Mouse (Mus musculus): ENCODE results near the gene Ccdc186. TPM values are rescaled to one million over a fixed set of nuclear protein-coding genes. Genes with fewer than 3 reads are reported as not detected.

Ccdc186 gene
- polyA plus RNA-seq, 1 experiment: 4.7 TPM

DNA sequence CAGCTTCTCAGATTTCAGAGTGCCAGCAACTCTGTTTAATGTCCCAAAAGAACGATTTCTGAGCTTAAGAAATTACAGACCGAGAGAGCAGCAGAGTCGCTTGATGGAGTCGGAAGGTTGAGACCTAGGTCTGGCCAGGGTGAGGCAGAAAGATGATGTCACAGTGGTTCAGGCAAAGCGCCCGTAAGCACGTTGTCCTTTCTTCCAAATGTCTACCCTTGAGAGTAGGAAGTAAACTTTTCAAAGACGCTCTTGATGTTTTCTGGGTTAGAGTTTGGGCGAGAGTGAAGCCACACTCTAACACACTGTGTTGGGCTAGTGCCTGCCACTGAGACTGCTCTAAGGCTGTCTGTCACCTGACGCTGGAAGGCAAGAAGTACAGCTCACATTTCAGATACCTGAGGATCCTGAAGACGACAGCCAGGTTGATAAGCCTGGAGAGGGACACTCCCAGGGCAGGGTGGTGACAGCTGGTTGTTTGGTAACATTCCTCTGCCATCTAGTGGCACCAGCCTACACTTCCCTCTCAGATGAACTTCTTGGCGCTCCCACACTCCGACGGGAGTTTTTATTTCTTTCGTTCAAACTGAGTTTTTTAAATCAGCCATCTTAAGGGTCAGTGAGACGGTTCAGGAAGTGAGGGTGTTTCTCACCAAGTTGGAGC is 45.1 kb downstream of the Ccdc186 start:
- 23% methylated on average over 16 of the region's 16 CpGs for WGBS
- Histone ChIP-seq H3K27ac (ENCODE audit: insufficient read depth, low read depth, low read length) (no peak overlapping the region), H3K4me1 (ENCODE audit: control insufficient read depth, insufficient read depth, low read length) (peaks cover 3% of the 10 kb centered on the region; the same call in 1 of the 2 replicates), H3K36me3 (ENCODE audit: control insufficient read depth, insufficient read depth, low read length) (no peaks in the 10 kb centered on the region), H3K27me3 (replicated peaks; ENCODE audit: control insufficient read depth, insufficient read depth, low read length) (no peaks in the 10 kb centered on the region), H3K4me3 (ENCODE audit: insufficient read depth, low read depth, low read length) (no peak overlapping the region)
- TF ChIP-seq POLR2A (IDR thresholded peaks at IDR 0.05; ENCODE audit: low read depth, low read length) (no peak), CTCF (conservative IDR thresholded peaks at IDR 0.05; ENCODE audit: insufficient read depth, insufficient read length, low read depth, low read length) (peak; percentile 88)
- peak; percentile 68 for DNase-seq

DNA sequence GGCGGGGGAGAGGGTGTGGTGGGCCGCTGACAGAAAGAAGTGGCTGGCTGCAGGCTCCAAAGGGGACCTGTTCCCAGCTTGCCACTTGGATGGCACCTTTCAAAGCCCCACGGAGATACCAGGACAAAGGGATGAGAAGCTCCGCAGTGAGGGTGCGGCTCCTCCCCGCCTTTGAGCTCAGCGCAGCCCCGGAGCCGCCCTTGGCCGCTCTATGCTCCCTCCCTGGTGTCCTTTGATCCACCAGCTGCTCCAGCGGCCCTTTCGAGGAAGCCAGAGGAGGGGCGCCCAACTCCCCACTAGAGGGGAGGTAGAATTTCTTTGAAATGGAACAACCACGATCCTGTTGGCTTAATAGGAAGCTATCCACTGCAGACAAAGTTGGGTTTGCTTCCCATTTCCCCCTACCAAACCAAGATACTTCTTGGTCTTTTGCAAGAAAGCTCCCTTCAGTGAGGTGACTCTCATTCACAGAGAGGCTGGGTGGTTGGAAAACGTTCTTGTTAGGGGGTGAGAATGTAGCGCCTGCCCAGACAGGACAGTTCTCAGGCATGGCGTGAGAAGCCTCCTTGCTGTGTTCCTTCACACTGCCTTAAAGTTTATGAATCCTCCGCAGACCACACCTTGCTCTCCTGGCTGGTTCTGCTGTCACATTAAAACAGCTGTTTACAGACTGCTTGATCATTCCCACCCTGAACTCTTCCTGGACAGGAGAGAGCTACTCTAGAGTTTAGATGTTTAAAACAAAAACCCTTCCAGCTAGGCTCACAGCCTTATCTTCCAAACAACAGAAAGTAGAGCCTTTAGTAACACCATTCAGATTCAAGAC is 45.9 kb downstream of the Ccdc186 start:
- Histone ChIP-seq H3K4me3 (ENCODE audit: insufficient read depth, low read depth, low read length) (no peak overlapping the region), H3K4me1 (ENCODE audit: control insufficient read depth, insufficient read depth, low read length) (peaks cover 3% of the 10 kb centered on the region; the same call in 1 of the 2 replicates), H3K27me3 (replicated peaks; ENCODE audit: control insufficient read depth, insufficient read depth, low read length) (no peaks in the 10 kb centered on the region), H3K36me3 (ENCODE audit: control insufficient read depth, insufficient read depth, low read length) (no peaks in the 10 kb centered on the region), H3K27ac (ENCODE audit: insufficient read depth, low read depth, low read length) (no peak overlapping the region)
- TF ChIP-seq CTCF (conservative IDR thresholded peaks at IDR 0.05; ENCODE audit: insufficient read depth, insufficient read length, low read depth, low read length) (no peak), POLR2A (IDR thresholded peaks at IDR 0.05; ENCODE audit: low read depth, low read length) (no peak)
- WGBS: 25% methylated on average over 18 of the region's 18 CpGs
- no peak for DNase-seq

DNA sequence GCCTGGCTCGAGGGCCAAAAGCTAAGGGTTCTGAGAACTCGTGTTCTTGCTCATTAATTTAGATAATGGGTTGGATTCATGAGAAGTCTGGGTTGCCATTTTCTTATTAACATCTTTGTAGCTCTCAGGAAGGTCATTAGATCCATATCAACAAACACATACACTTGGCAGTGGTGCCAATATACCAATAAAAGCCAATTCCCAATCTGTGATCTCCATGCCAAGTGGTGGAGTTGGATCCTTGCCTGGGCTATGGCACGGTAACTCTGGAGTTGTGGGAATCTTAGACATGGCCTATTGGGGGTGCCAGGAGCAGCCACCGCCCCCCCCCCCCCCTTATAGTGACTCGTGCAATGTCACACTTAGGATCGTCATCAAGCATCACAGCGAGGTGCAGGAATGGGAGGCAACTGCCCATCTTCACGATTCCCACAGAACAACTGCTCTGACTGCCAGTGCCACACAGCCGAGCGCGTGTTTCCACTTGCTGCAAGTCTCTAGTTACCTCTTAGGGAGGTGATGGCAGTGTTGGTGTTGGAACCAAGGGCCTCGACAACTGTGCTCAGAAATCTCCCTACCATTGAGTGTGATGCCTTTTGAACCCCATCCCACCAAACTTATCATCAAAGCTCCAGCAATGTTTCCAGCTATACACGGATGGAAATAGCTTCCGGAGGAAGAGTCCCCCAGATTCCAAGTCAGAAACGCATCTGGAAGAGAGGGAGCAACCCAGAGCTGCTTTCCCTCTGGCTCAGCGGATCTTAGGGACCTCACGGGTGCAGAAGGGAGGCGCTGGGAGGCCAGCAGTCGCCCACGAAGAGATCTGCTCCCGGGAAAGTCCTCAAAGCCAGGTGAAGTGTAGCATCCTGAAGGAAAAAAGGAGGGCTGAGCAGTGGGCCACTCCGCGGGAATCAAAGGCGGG is 46.8 kb downstream of the Ccdc186 start:
- Histone ChIP-seq H3K4me3 (ENCODE audit: insufficient read depth, low read depth, low read length) (no peak overlapping the region), H3K27ac (ENCODE audit: insufficient read depth, low read depth, low read length) (no peak overlapping the region), H3K27me3 (replicated peaks; ENCODE audit: control insufficient read depth, insufficient read depth, low read length) (no peaks in the 10 kb centered on the region), H3K36me3 (ENCODE audit: control insufficient read depth, insufficient read depth, low read length) (no peaks in the 10 kb centered on the region), H3K4me1 (ENCODE audit: control insufficient read depth, insufficient read depth, low read length) (peaks cover 3% of the 10 kb centered on the region; the same call in 1 of the 2 replicates)
- no peak for DNase-seq
- 46% methylated on average over 24 of the region's 24 CpGs for WGBS
- TF ChIP-seq POLR2A (IDR thresholded peaks at IDR 0.05; ENCODE audit: low read depth, low read length) (no peak), CTCF (conservative IDR thresholded peaks at IDR 0.05; ENCODE audit: insufficient read depth, insufficient read length, low read depth, low read length) (no peak)

DNA sequence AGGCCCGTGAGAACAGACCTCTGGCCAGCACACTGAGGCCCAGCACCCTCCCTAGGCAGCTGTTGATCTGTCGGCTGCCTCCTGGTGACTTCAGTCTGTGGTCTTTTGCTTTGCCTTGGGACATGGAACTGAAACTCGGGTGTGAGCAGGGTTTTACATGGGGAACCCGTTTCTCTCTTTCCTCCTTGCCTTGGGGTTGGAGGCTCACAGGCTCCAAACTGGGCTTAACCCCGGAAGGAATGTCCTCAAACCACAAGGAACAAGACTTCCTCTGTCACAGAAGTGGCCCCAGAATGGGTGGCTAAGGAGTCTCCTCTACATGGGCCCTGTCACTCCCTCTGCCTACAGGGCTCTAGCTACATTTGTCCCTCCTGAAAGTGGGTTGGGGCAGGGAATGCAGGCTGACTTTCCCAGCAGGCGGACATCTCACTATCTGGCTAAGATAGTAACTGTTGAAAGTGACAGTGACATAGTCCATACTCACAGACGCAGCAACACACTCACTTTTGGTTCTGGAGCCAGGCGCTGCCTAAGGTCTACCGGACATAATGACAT is 47.5 kb downstream of the Ccdc186 start:
- peak; percentile 27 for DNase-seq
- H3K27ac ChIP-seq (ENCODE audit: insufficient read depth, low read depth, low read length): no peak overlapping the region

DNA sequence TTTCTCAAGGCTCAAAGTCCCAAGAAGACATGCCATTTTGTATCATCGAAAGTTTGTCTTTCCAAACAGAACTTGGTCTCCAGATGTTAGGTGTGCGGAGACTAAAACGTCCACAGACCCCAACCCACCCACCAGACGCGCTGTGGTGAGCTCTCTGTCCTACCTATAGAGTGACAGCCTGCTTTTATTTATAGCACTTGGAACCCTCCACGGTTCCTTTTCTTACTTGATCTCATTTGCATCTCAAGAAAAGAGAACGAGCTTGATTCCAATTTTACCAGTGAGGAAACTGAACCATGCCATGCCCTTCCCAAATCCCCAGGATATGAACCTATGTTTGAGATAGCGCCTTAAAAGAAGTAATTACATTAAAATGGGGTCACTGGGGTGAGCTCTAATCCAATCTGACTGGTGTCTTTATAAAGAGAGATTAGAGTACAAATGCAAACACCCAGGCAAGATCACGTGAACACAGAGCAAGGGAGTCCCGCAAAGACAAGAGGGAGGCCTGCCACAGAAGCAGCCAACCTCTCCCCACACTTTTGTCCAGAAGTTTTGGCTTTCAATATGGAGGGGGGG is 48.5 kb downstream of the Ccdc186 start:
- 82% methylated on average over 10 of the region's 10 CpGs for WGBS

More for the DNA sequence above, 47.5 kb downstream of the Ccdc186 start:
- 79% methylated on average over 9 of the region's 9 CpGs for WGBS
- TF ChIP-seq POLR2A (IDR thresholded peaks at IDR 0.05; ENCODE audit: low read depth, low read length) (no peak), CTCF (conservative IDR thresholded peaks at IDR 0.05; ENCODE audit: insufficient read depth, insufficient read length, low read depth, low read length) (no peak)
- H3K4me3 ChIP-seq (ENCODE audit: insufficient read depth, low read depth, low read length): no peak overlapping the region
- H3K4me1 ChIP-seq (ENCODE audit: control insufficient read depth, insufficient read depth, low read length): peaks cover 3% of the 10 kb centered on the region; the same call in 1 of the 2 replicates
- H3K27me3 ChIP-seq (replicated peaks; ENCODE audit: control insufficient read depth, insufficient read depth, low read length): no peaks in the 10 kb centered on the region
- H3K36me3 ChIP-seq (ENCODE audit: control insufficient read depth, insufficient read depth, low read length): no peaks in the 10 kb centered on the region

DNA sequence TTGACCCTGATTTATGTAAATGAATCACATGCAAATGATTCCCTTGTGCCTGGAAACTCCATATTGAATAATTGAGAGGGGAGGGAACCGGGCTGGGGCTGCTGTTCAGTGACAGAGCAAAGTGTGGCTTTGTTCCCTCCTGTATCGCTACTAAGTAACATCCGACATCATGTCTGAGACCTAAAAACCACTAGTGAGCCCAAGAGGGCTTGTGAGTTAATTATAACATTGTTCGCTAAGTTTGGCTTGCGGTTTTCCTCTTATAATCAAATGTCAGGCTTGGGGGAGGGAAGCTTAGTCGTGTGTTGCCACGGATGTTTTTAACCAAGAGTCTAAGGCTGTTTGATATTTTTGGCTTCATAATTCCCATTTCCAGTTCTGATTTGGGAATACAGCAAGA is 49.8 kb downstream of the Ccdc186 start:
- DNase-seq: no peak
- WGBS: 77% methylated on average over 7 of the region's 7 CpGs
- Histone ChIP-seq H3K36me3 (ENCODE audit: control insufficient read depth, insufficient read depth, low read length) (no peaks in the 10 kb centered on the region), H3K4me3 (ENCODE audit: insufficient read depth, low read depth, low read length) (no peak overlapping the region), H3K27ac (ENCODE audit: insufficient read depth, low read depth, low read length) (no peak overlapping the region), H3K4me1 (ENCODE audit: control insufficient read depth, insufficient read depth, low read length) (peaks cover 3% of the 10 kb centered on the region; the same call in 1 of the 2 replicates), H3K27me3 (replicated peaks; ENCODE audit: control insufficient read depth, insufficient read depth, low read length) (no peaks in the 10 kb centered on the region)
- TF ChIP-seq POLR2A (IDR thresholded peaks at IDR 0.05; ENCODE audit: low read depth, low read length) (no peak), CTCF (conservative IDR thresholded peaks at IDR 0.05; ENCODE audit: insufficient read depth, insufficient read length, low read depth, low read length) (no peak)

More for the DNA sequence above, 48.5 kb downstream of the Ccdc186 start:
- H3K4me3 ChIP-seq (ENCODE audit: insufficient read depth, low read depth, low read length): no peak overlapping the region
- no peaks in the 10 kb centered on the region for H3K27me3 ChIP-seq (replicated peaks; ENCODE audit: control insufficient read depth, insufficient read depth, low read length)
- H3K27ac ChIP-seq (ENCODE audit: insufficient read depth, low read depth, low read length): no peak overlapping the region
- no peak for DNase-seq
- peaks cover 3% of the 10 kb centered on the region; the same call in 1 of the 2 replicates for H3K4me1 ChIP-seq (ENCODE audit: control insufficient read depth, insufficient read depth, low read length)
- no peaks in the 10 kb centered on the region for H3K36me3 ChIP-seq (ENCODE audit: control insufficient read depth, insufficient read depth, low read length)
- TF ChIP-seq POLR2A (IDR thresholded peaks at IDR 0.05; ENCODE audit: low read depth, low read length) (no peak), CTCF (conservative IDR thresholded peaks at IDR 0.05; ENCODE audit: insufficient read depth, insufficient read length, low read depth, low read length) (no peak)

All from kidney, adult 2 months (tissue).